Mouse (Mus musculus) liver, adult 2 months (tissue): Measurements from ENCODE around the gene Map3k5. TPM values are rescaled to one million over a fixed set of nuclear protein-coding genes. Genes with fewer than 3 reads are reported as not detected.
"Not testable (repeated sequence)": the region's sequence is repeated elsewhere in the genome, so short reads cannot be mapped to it uniquely, and the experiment has no call there.

Experiments
- DNase-seq: peaks from one replicate; pipeline ENCODE4 v3.0.0-alpha.2; 2011; ENCODE audit warnings: low read depth, low spot score; ENCODE audit errors: extremely low read depth
- H3K27ac ChIP-seq: fragments of 200-500 bp; replicated peaks from 2 replicates; pipeline ENCODE4 v1.5.1; 2012; ENCODE audit warnings: low read depth, mild to moderate bottlenecking, control low read depth, inconsistent platforms, low read length; ENCODE audit not compliant: insufficient read depth
- H3K27me3 ChIP-seq: fragments of 200-500 bp; 2 replicates; pipeline ENCODE4 v1.6.1; 2012; ENCODE audit warnings: mild to moderate bottlenecking, moderate library complexity, low read length, inconsistent platforms; ENCODE audit not compliant: control insufficient read depth, insufficient read depth
- H3K36me3 ChIP-seq: fragments of 200-500 bp; 2 replicates; pipeline ENCODE4 v1.6.1; 2012; ENCODE audit warnings: low read length, inconsistent platforms; ENCODE audit not compliant: control insufficient read depth, insufficient read depth
- H3K4me1 ChIP-seq: fragments of 200-500 bp; 2 replicates; pipeline ENCODE4 v1.6.1; 2011; ENCODE audit warnings: low read length; ENCODE audit not compliant: control insufficient read depth, insufficient read depth
- H3K4me3 ChIP-seq: fragments of 200-500 bp; 2 replicates; pipeline ENCODE4 v1.5.1; 2011; ENCODE audit warnings: low read depth, mild to moderate bottlenecking, control low read depth, low read length, moderate library complexity; ENCODE audit not compliant: insufficient read depth
- H3K79me2 ChIP-seq: fragments of 200-500 bp; 2 replicates; pipeline ENCODE4 v1.6.1; 2012; ENCODE audit warnings: inconsistent platforms, mild to moderate bottlenecking, low read length, moderate library complexity; ENCODE audit not compliant: control insufficient read depth, insufficient read depth
- H3K9ac ChIP-seq: fragments of 200-500 bp; 2 replicates; pipeline ENCODE4 v1.6.1; 2012; ENCODE audit warnings: low read depth, mild to moderate bottlenecking, control low read depth, inconsistent platforms, low read length
- CTCF ChIP-seq: fragments of 200-500 bp; IDR thresholded peaks from 2 replicates; pipeline ENCODE4 v1.5.1; 2011; ENCODE audit warnings: low read depth, low read length, control low read depth
- POLR2A ChIP-seq: fragments of 200-500 bp; IDR thresholded peaks from 2 replicates; pipeline ENCODE4 v1.6.1; 2011; ENCODE audit warnings: low read length, control low read depth; ENCODE audit not compliant: insufficient read depth; ENCODE audit errors: extremely low read depth
- WGBS: fragments of 180-500 bp; shearing (Covaris S2); methylation state at CpG from one replicate; pipeline ENCODE4 v1.1.7; 2018; 5-methylcytosine and 5-hydroxymethylcytosine counted together
- polyA plus RNA-seq: library from polyadenylated mRNA; depleted of rRNA; stranded (reverse); fragments of >200 nt; gene quantifications from 2 replicates; pipeline ENCODE4 v1.2.3, GENCODE M21; 2012
- total RNA-seq: library from RNA; depleted of rRNA; stranded (reverse); fragments of >200 nt; gene quantifications from 2 replicates; pipeline ENCODE4 v1.2.3, GENCODE M21; 2014

Gene Map3k5
- total and polyA plus RNA-seq, 2 experiments, result 2.9 to 25.4 TPM

DNA sequence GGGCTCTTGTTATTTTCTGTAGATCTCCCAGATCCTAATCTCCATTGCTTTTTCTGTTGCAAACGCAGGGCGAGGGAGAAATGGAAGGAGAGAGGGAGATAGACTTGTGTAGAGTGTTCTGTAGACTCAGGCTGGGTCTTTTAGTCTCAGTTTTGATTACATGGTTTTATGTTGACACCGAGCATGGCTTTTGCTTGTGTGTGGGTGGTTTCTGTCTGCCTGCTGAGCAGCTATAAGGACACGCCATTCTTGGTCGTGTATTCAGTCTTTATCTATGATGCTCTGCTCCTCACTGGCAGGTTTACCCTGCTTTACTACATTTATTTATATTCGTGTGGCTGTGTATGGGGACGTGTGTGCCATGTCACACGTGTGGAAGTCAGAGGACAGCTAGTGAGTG lies 34.2 kb downstream of the Map3k5 start:
- Histone ChIP-seq H3K79me2 (peaks cover 32% of the 10 kb centered on the region; the same call in 1 of the 2 replicates), H3K27me3 (no peaks in the 10 kb centered on the region), H3K4me3 (no peak overlapping the region), H3K9ac (no peak overlapping the region), H3K4me1 (no peaks in the 10 kb centered on the region; the same call in 1 of the 2 replicates), H3K36me3 (no peaks in the 10 kb centered on the region), H3K27ac (no peak overlapping the region)
- DNase-seq, result no peak
- WGBS, result 78% methylated on average over 8 of the region's 8 CpGs
- no peak for TF ChIP-seq CTCF
- TF ChIP-seq POLR2A, result no peak

DNA sequence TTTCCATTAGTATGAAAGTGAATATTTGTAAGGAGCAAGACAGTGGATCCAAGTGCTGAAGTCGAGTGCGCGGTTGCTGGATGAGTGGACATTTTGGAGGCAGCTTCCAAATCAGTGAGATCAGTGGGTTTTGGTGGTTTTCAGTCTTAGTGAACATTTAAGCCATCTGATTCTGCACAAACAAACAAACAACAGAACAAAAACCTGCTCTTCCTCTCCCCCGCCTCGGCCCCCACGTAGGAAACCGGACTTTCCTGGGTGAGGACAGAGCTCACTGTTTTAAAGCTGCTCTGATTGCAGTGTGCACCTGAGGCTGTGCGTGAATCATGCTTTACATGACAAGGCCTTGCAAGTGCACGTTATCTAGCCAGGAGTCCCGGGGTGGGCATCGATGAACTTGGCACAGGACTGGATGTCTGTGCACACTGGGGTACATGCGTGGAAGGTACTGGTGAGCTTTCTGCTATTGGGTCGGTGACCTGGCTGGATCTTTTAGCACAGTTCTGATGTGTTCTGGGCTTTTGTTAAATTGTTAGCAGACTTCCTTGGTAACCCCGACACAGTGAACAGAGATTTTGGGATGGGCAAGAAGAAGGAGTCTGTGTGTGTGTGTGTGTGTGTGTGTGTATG lies 35.7 kb downstream of the Map3k5 start:
- H3K9ac ChIP-seq, result no peak overlapping the region
- WGBS, result 89% methylated on average over 14 of the region's 14 CpGs
- no peak overlapping the region for H3K4me3 ChIP-seq
- H3K4me1 ChIP-seq, result no peaks in the 10 kb centered on the region; the same call in 1 of the 2 replicates
- no peaks in the 10 kb centered on the region for H3K36me3 ChIP-seq
- no peak overlapping the region for H3K27ac ChIP-seq
- peaks cover 42% of the 10 kb centered on the region; the same call in 1 of the 2 replicates for H3K79me2 ChIP-seq
- TF ChIP-seq POLR2A (no peak), CTCF (no peak)
- DNase-seq, result no peak
- no peaks in the 10 kb centered on the region for H3K27me3 ChIP-seq

DNA sequence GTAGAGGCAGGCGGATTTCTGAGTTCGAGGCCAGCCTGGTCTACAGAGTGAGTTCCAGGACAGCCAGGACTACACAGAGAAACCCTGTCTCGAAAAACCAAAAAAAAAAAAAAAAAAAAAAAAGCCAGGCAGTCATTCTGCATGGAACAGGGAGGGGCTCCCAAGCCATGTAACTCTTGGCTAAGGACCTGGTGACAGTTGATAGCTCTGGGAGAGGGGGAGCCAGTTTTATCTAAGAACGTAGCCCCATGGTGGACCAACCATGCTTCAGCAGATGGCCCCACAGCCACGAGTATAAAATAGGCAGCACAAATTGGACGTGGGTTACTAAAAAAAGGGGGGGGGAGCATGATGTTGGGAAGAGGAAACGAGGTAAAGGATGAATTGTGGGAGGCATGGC lies 37.2 kb downstream of the Map3k5 start:
- not testable (repeated sequence) for H3K4me1 ChIP-seq, H3K9ac ChIP-seq, H3K27ac ChIP-seq, H3K27me3 ChIP-seq, H3K36me3 ChIP-seq, DNase-seq, H3K4me3 ChIP-seq
- 81% methylated on average over 6 of the region's 7 CpGs for WGBS
- H3K79me2 ChIP-seq, result peaks cover 47% of the 10 kb centered on the region; the same call in 1 of the 2 replicates

DNA sequence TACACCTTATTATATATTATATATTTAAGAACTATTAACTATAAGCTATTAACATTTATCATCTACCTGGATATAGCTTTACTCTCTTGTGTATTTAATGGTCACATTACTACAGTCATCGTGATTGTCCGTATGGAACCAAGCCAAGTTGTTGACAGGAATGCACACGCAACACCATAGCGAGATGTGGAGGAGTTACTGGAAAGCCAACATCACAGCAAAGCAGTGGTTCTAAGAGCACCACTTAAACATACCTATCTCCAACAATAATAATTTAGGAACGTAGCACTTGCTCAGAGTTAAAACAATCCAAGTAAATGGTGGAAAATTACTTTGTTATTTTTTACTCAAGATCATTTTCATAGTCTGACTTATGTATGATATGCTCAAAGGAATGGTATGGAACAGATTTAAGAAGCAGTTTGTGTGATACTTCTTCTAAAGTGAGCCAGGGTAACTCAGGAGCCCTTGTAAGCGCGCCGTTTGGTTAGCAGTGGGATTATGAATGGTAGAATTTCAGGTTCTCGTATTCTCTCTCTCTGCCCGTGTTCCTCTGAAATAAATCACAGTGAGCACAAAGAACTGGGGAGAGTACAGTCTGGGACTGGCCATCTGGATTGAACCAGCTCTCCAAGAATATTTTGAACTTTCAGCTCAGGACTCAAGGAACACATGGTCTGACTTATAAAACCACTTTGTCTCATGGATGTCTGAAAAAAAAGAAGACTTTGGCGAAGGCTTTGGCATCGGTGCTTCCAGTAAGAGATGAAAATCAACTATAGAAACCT lies 39.2 kb downstream of the Map3k5 start:
- no peak for DNase-seq
- H3K36me3 ChIP-seq, result no peaks in the 10 kb centered on the region
- H3K27me3 ChIP-seq, result no peaks in the 10 kb centered on the region
- no peak overlapping the region for H3K27ac ChIP-seq
- 84% methylated on average over 12 of the region's 12 CpGs for WGBS
- no peak overlapping the region for H3K4me3 ChIP-seq
- no peak overlapping the region for H3K9ac ChIP-seq
- no peaks in the 10 kb centered on the region for H3K4me1 ChIP-seq
- TF ChIP-seq POLR2A (no peak), CTCF (no peak)
- H3K79me2 ChIP-seq, result peaks cover 44% of the 10 kb centered on the region; the same call in 1 of the 2 replicates

DNA sequence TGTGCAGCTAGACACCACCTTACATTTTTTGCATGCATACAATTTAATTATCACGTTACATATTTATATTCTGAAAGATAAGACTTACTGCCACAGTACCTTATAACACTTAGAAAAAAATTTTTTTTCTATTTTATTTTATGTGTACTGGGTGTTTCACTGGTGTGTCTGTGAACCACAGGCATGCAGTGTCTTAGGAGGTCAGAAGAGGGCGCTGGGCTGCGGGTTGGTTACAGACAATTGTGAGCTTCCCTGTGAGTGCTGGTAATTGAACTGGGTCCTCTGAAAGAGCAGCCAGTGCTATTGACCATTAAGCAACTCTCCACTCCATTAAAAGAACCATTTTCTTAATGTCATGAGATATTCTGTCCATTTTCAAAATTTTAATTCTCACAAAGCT lies 43.3 kb downstream of the Map3k5 start:
- no peaks in the 10 kb centered on the region for H3K36me3 ChIP-seq
- no peak overlapping the region for H3K4me3 ChIP-seq
- H3K79me2 ChIP-seq, result peaks cover 28% of the 10 kb centered on the region; the same call in 1 of the 2 replicates
- no peaks in the 10 kb centered on the region for H3K27me3 ChIP-seq
- TF ChIP-seq CTCF (peak; percentile 35), POLR2A (no peak)
- no peak for DNase-seq
- H3K9ac ChIP-seq, result no peak overlapping the region
- no peak overlapping the region for H3K27ac ChIP-seq
- H3K4me1 ChIP-seq, result no peaks in the 10 kb centered on the region
- 78% methylated on average over 3 of the region's 3 CpGs for WGBS
